Mouse (Mus musculus) stomach, embryonic 14.5 days (tissue): ENCODE data around the gene Rergl. TPM values are rescaled to one million over a fixed set of nuclear protein-coding genes. Genes with fewer than 3 reads are reported as not detected.

Experiments used
- ATAC-seq: fragments of 200-750 bp; cut with Nextera tagmentation; 2 replicates; pipeline ENCODE4 v1.8.0; 2017; ENCODE audit warnings: low read depth, moderate TSS enrichment; ENCODE audit not compliant: insufficient number of reproducible peaks, insufficient read depth, low FRiP score
- H3K27ac ChIP-seq: fragments of 300-500 bp; sonication (generic); 2 replicates; pipeline ENCODE4 v1.5.1; 2014; ENCODE audit warnings: mild to moderate bottlenecking, low read length, moderate library complexity, mixed read lengths
- H3K27me3 ChIP-seq: fragments of 300-500 bp; sonication (generic); 2 replicates; pipeline ENCODE4 v1.6.1; 2014; ENCODE audit warnings: low read length, control low read depth, mixed read lengths; ENCODE audit not compliant: control insufficient read depth, insufficient read depth
- H3K36me3 ChIP-seq: fragments of 300-500 bp; sonication (generic); 2 replicates; pipeline ENCODE4 v1.6.1; 2014; ENCODE audit warnings: mild to moderate bottlenecking, control low read depth, low read length, moderate library complexity, mixed read lengths; ENCODE audit not compliant: control insufficient read depth, insufficient read depth
- H3K4me1 ChIP-seq: fragments of 300-500 bp; sonication (generic); 2 replicates; pipeline ENCODE4 v1.6.1; 2014; ENCODE audit warnings: low read length, control low read depth, mixed read lengths; ENCODE audit not compliant: control insufficient read depth, insufficient read depth
- H3K4me2 ChIP-seq: fragments of 300-500 bp; sonication (generic); replicated peaks from 2 replicates; pipeline ENCODE4 v1.6.1; 2014; ENCODE audit warnings: low read depth, low read length, control low read depth
- H3K4me3 ChIP-seq: fragments of 300-500 bp; sonication (generic); 2 replicates; pipeline ENCODE4 v1.5.1; 2014; ENCODE audit warnings: low read depth, low read length, control low read depth
- H3K9ac ChIP-seq: fragments of 300-500 bp; sonication (generic); replicated peaks from 2 replicates; pipeline ENCODE4 v1.6.1; 2014; ENCODE audit warnings: low read depth, mild to moderate bottlenecking, control low read depth, low read length, moderate library complexity, mixed read lengths
- H3K9me3 ChIP-seq: fragments of 300-500 bp; sonication (generic); 2 replicates; pipeline ENCODE4 v1.6.1; 2016; ENCODE audit warnings: low read depth, low read length, control low read depth; ENCODE audit not compliant: control insufficient read depth
- WGBS: fragments of 180-500 bp; shearing (Covaris S2); extraction: QIAGEN DNeasy Blood & Tissue Kit; methylation state at CpG from one replicate; pipeline ENCODE4 v1.1.7; 2014; 5-methylcytosine and 5-hydroxymethylcytosine counted together
- polyA plus RNA-seq: library from polyadenylated mRNA; unstranded; fragments of >200 nt; fragmentation: Nextera tagmentation; extraction: Ambion mirVana; gene quantifications from 2 replicates; pipeline ENCODE4 v1.2.1, GENCODE M21; 2014

Rergl gene
- 0.54 and 0.55 TPM in 2 replicates for polyA plus RNA-seq

- WGBS = 31% methylated on average over 1 of the region's 1 CpGs
- Histone ChIP-seq H3K4me1 (no peaks in the 10 kb centered on the region), H3K9ac (no peak within 1 kb of the TSS), H3K4me3 (no peak within 1 kb of the TSS), H3K4me2 (no peak within 1 kb of the TSS), H3K27ac (no peak within 1 kb of the TSS), H3K9me3 (no peaks in the 10 kb centered on the region), H3K36me3 (no peaks in the 10 kb centered on the region), H3K27me3 (no peaks in the 10 kb centered on the region)
- no peak for ATAC-seq
Measured at GRCm38 (mm10) chr6:139501876-139502275, at the start of gene Rergl. TSS of gene Rergl (minus strand) at chr6:139501976.

- Histone ChIP-seq H3K9me3 (no peaks in the 10 kb centered on the region), H3K4me1 (no peaks in the 10 kb centered on the region), H3K36me3 (no peaks in the 10 kb centered on the region), H3K4me2 (no peak overlapping the region), H3K9ac (no peak overlapping the region), H3K27me3 (no peaks in the 10 kb centered on the region), H3K4me3 (no peak overlapping the region), H3K27ac (no peak overlapping the region)
- no peak for ATAC-seq
- WGBS = 61% methylated on average over 2 of the region's 2 CpGs
Measured at GRCm38 (mm10) chr6:139538469-139538868, 36.7 kb upstream of the Rergl start.

DNA sequence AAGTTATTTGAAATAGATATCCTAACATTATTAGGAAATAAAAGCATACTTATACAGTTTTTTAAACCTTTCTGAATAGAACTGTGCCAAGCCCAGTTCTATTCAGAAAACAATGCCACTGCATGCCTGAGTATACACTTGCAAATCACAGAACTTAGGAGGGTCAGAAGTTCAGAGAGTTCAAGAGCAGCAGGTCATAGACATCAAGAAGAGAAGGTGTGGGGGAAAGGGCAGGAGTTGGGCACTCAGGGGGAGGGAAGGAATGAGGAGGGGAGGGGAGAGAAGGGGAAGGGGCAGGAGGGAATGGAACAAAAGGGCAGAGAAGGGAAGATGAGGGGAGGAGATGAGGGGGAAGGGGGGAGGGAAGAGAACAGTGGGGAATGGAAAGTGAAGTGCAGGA lies 23.6 kb upstream of the Rergl start:
- Histone ChIP-seq H3K4me2 (no peak overlapping the region), H3K9ac (no peak overlapping the region), H3K4me3 (no peak overlapping the region), H3K27ac (no peak overlapping the region), H3K9me3 (no peaks in the 10 kb centered on the region), H3K36me3 (no peaks in the 10 kb centered on the region), H3K4me1 (no peaks in the 10 kb centered on the region), H3K27me3 (no peaks in the 10 kb centered on the region)
- ATAC-seq = no peak

DNA sequence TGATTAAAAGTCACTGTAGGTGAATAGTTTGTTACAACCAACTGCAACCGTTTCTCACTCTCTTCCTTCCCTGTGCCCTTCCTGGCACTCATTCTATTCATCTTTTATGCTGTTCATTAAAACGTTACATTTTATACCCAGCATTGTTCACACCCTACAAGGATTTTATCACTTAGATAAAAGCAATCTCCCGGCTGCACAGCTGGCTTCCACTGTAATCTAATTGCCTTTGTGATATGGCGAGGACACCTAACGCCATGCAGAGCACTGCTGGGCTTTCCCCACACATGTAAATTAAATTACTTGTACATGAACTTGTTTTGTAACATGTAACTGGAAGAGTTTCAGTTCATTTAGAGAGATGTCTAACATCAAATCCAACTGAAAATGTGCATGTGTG lies 22.5 kb upstream of the Rergl start:
- no peaks in the 10 kb centered on the region for H3K9me3 ChIP-seq
- H3K27ac ChIP-seq = no peak overlapping the region
- no peak for ATAC-seq
- H3K27me3 ChIP-seq = no peaks in the 10 kb centered on the region
- WGBS = 55% methylated on average over 5 of the region's 5 CpGs
- no peak overlapping the region for H3K4me3 ChIP-seq
- no peaks in the 10 kb centered on the region for H3K4me1 ChIP-seq
- H3K36me3 ChIP-seq = no peaks in the 10 kb centered on the region
- H3K4me2 ChIP-seq = no peak overlapping the region
- H3K9ac ChIP-seq = no peak overlapping the region

- 76% methylated on average over 3 of the region's 3 CpGs for WGBS
- Histone ChIP-seq H3K4me1 (no peaks in the 10 kb centered on the region), H3K9me3 (peaks cover 5% of the 10 kb centered on the region; the same call in 1 of the 2 replicates), H3K36me3 (no peaks in the 10 kb centered on the region), H3K9ac (no peak overlapping the region), H3K27ac (no peak overlapping the region), H3K27me3 (no peaks in the 10 kb centered on the region), H3K4me2 (no peak overlapping the region), H3K4me3 (no peak overlapping the region)
- no peak for ATAC-seq
Measured at GRCm38 (mm10) chr6:139514938-139515510, 13.2 kb upstream of the Rergl start.

DNA sequence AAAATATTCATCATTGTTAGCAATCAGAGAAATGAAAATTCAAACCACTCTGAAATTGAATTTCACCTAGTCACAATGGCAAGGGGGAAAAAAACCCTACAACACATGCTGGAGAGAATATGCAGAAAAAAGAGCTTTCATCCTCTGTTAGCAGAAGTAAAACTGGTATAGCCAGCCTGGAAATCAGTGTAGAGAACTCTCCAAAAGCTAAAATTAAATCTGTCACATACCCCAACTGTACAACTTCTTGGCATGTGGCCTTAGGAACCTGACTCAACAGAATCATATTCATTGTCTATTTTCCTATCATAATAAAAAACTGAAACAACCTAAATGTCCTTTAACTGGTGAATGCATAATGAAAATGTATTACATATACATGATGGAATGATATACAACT lies 22.0 kb downstream of the Rergl start:
- no peaks in the 10 kb centered on the region for H3K9me3 ChIP-seq

GRCm38 (mm10) chr6:139464980-139465379 lies 36.8 kb downstream of the Rergl start:
- no peak overlapping the region for H3K27ac ChIP-seq

More for the DNA sequence above, 22.0 kb downstream of the Rergl start:
- no peak overlapping the region for H3K4me3 ChIP-seq
- H3K4me1 ChIP-seq = no peaks in the 10 kb centered on the region
- no peak overlapping the region for H3K4me2 ChIP-seq
- H3K36me3 ChIP-seq = no peaks in the 10 kb centered on the region
- H3K27me3 ChIP-seq = no peaks in the 10 kb centered on the region
- no peak overlapping the region for H3K9ac ChIP-seq
- H3K27ac ChIP-seq = no peak overlapping the region
- no peak for ATAC-seq

DNA sequence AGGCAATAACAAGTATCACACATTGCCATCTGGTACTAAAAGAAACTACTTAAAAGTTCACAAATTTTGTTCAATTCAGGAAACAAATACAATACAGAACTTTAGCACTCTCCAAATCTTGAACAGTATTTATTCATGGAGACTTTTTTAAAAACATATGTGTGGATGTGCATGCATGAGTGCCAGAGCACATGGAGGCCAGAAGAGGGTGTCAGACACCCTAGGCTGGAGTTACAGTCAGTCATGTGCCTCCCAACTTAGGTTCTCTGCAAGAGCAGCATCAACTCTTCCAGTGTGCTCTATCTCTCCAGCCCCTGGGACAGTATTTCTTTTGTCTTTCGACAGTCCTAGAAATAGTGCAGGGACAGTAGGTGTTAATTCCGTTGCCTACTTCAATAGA lies 37.5 kb downstream of the Rergl start:
- H3K36me3 ChIP-seq = no peaks in the 10 kb centered on the region
- no peak overlapping the region for H3K9ac ChIP-seq
- H3K4me2 ChIP-seq = no peak overlapping the region
- no peaks in the 10 kb centered on the region for H3K4me1 ChIP-seq
- no peaks in the 10 kb centered on the region for H3K9me3 ChIP-seq
- 84% methylated on average over 2 of the region's 2 CpGs for WGBS
- H3K27me3 ChIP-seq = no peaks in the 10 kb centered on the region
- no peak overlapping the region for H3K4me3 ChIP-seq
- no peak for ATAC-seq
- no peak overlapping the region for H3K27ac ChIP-seq

More at GRCm38 (mm10) chr6:139464980-139465379, 36.8 kb downstream of the Rergl start:
- H3K9me3 ChIP-seq = no peaks in the 10 kb centered on the region
- no peaks in the 10 kb centered on the region for H3K36me3 ChIP-seq
- H3K27me3 ChIP-seq = no peaks in the 10 kb centered on the region
- H3K4me1 ChIP-seq = no peaks in the 10 kb centered on the region
- 69% methylated on average over 6 of the region's 6 CpGs for WGBS
- no peak for ATAC-seq
- H3K4me2 ChIP-seq = no peak overlapping the region
- no peak overlapping the region for H3K4me3 ChIP-seq
- no peak overlapping the region for H3K9ac ChIP-seq

GRCm38 (mm10) chr6:139461094-139461493 lies 40.7 kb downstream of the Rergl start:
- 37% methylated on average over 5 of the region's 5 CpGs for WGBS
- H3K4me1 ChIP-seq = no peaks in the 10 kb centered on the region
- no peaks in the 10 kb centered on the region for H3K27me3 ChIP-seq
- no peaks in the 10 kb centered on the region for H3K36me3 ChIP-seq
- no peaks in the 10 kb centered on the region for H3K9me3 ChIP-seq
- no peak overlapping the region for H3K27ac ChIP-seq
- H3K4me2 ChIP-seq = no peak overlapping the region
- no peak overlapping the region for H3K4me3 ChIP-seq
- no peak overlapping the region for H3K9ac ChIP-seq
- ATAC-seq = no peak
